8 mouse cellular contexts compared by ENCODE assay signal in genomic region chr3:46448266-46448532, GRCm38 (mm10). TPM values are rescaled to one million over a fixed set of nuclear protein-coding genes. Genes with fewer than 3 reads are reported as not detected.
DNase-seq lines count a peak whose midpoint lies in the region; ATAC-seq and TF ChIP-seq lines count a peak whose summit lies in the region.

No protein-coding gene starts in this region.

- ATAC-seq in intestine, embryonic 16.5 days, result peak; percentile 38
- peak; percentile 27 for ATAC-seq in neural tube, embryonic 12.5 days (ENCODE audit: low FRiP score, low read depth)

- no peak overlapping the region for H3K27ac ChIP-seq in left cerebral cortex, adult 2 months
- H3K27ac ChIP-seq in embryonic fibroblast, embryonic 13.5 days (ENCODE audit: insufficient read depth, low read length), result peak overlapping the region; percentile 51
- no peak overlapping the region for H3K27ac ChIP-seq in intestine, embryonic 16.5 days (ENCODE audit: low read length)
- no peak overlapping the region for H3K27ac ChIP-seq in neural tube, embryonic 12.5 days

- no peak for TF ChIP-seq POLR2A in embryonic fibroblast, embryonic 13.5 days (IDR thresholded peaks at IDR 0.05; ENCODE audit: low read depth, low read length)

- H3K27me3 ChIP-seq in intestine, embryonic 16.5 days (replicated peaks; ENCODE audit: control insufficient read depth, insufficient read depth, low read length), result no peaks in the 10 kb centered on the region
- no peaks in the 10 kb centered on the region for H3K27me3 ChIP-seq in neural tube, embryonic 12.5 days (replicated peaks)

- H3K4me2 ChIP-seq in intestine, embryonic 16.5 days (ENCODE audit: low read depth, low read length), result peak overlapping the region; percentile 71
- H3K4me2 ChIP-seq in neural tube, embryonic 12.5 days (replicated peaks), result peak overlapping the region; percentile 95

- no peak for TF ChIP-seq CTCF in left cerebral cortex, adult 2 months (IDR thresholded peaks at IDR 0.05)
- TF ChIP-seq CTCF in embryonic fibroblast, embryonic 13.5 days (IDR thresholded peaks at IDR 0.05; ENCODE audit: borderline replicate concordance, insufficient read depth, low read length), result no peak

- no peaks in the 10 kb centered on the region for H3K9me3 ChIP-seq in intestine, embryonic 16.5 days (ENCODE audit: control insufficient read depth, low read length)
- no peaks in the 10 kb centered on the region for H3K9me3 ChIP-seq in neural tube, embryonic 12.5 days

- no peak for DNase-seq in left cerebral cortex, adult 2 months (ENCODE audit: extremely low spot score in 1 of 2, low spot score in 2 of 2)
- no peak for DNase-seq in left cerebral cortex, adult 9 months (ENCODE audit: low spot score in 2 of 2)
- no peak for DNase-seq in adrenal gland, postnatal 10 days
- no peak for DNase-seq in ovary, postnatal 36 days (ENCODE audit: low spot score)
- no peak for DNase-seq in layer of hippocampus, postnatal 14 days (ENCODE audit: low spot score in 2 of 2)

- H3K36me3 ChIP-seq in intestine, embryonic 16.5 days (ENCODE audit: control insufficient read depth, insufficient read depth, low read length), result peaks cover 6% of the 10 kb centered on the region; the same call in 1 of the 2 replicates
- no peaks in the 10 kb centered on the region for H3K36me3 ChIP-seq in neural tube, embryonic 12.5 days

- H3K9ac ChIP-seq in intestine, embryonic 16.5 days (ENCODE audit: low read depth, low read length), result peak overlapping the region; percentile 79
- H3K9ac ChIP-seq in neural tube, embryonic 12.5 days, result peak overlapping the region; percentile 70

- intact Hi-C loops in left cerebral cortex, adult 2 months (cut with DNase I), result no loop called here

- H3K4me1 ChIP-seq in embryonic fibroblast, embryonic 13.5 days (ENCODE audit: control insufficient read depth, insufficient read depth, low read length), result no peaks in the 10 kb centered on the region
- H3K4me1 ChIP-seq in intestine, embryonic 16.5 days (ENCODE audit: control insufficient read depth, insufficient read depth, low read length), result no peaks in the 10 kb centered on the region
- H3K4me1 ChIP-seq in neural tube, embryonic 12.5 days, result no peaks in the 10 kb centered on the region

- H3K4me3 ChIP-seq in left cerebral cortex, adult 2 months, result peak overlapping the region; percentile 54
- peak overlapping the region; percentile 59 for H3K4me3 ChIP-seq in embryonic fibroblast, embryonic 13.5 days (ENCODE audit: insufficient read depth, low read length)
- peak overlapping the region; percentile 61 for H3K4me3 ChIP-seq in intestine, embryonic 16.5 days (ENCODE audit: low read length)
- peak overlapping the region; percentile 46 for H3K4me3 ChIP-seq in neural tube, embryonic 12.5 days

- 4% methylated on average over 5 of the region's 5 CpGs for WGBS in intestine, embryonic 16.5 days
- 17% methylated on average over 5 of the region's 5 CpGs for WGBS in neural tube, embryonic 12.5 days

RNA-seq across cellular contexts. Expression of gene Pabpc4l, which starts 0.2 kb away (rescaled TPM):
- under 1 TPM; 0.26 to 0.81 TPM for total RNA-seq in left cerebral cortex, adult 2 months (2021)
- polyA plus RNA-seq in embryonic fibroblast, embryonic 13.5 days (2011; ENCODE audit: insufficient read length, low read depth, missing spikeins), result 8.4 and 9.8 TPM in 2 replicates
- polyA plus RNA-seq in intestine, embryonic 16.5 days (2015; fragmentation: Nextera tagmentation; extraction: Ambion mirVana), result 5.9 and 6.7 TPM in 2 replicates
- polyA plus RNA-seq in neural tube, embryonic 12.5 days (2016; fragmentation: Nextera tagmentation; extraction: Ambion mirVana), result 7.2 and 8.1 TPM in 2 replicates
- total RNA-seq in adrenal gland, postnatal 10 days (2021), result 1 to 10 TPM; 2.8 to 4.4 TPM
- total RNA-seq in layer of hippocampus, postnatal 14 days (2021), result 1 to 10 TPM in 1 of 2 experiments, under 1 TPM in 1; 0.53 to 1.4 TPM
